Mouse (Mus musculus): ENCODE data around the gene Rreb1.

GRCm38 (mm10) chr13:37970887-37971530 is 192.8 kb downstream of the Rreb1 start:
- no peak for TF ChIP-seq CTCF (IDR thresholded peaks at IDR 0.05; ENCODE audit: control insufficient read depth, insufficient read depth, insufficient read length)
- TF ChIP-seq CEBPB (IDR thresholded peaks at IDR 0.05; ENCODE audit: low read depth): no peak
- TF ChIP-seq MAX (IDR thresholded peaks at IDR 0.05): no peak
- TF ChIP-seq MYOG (IDR thresholded peaks at IDR 0.05; ENCODE audit: control insufficient read depth, extremely low read depth, insufficient read length): no peak

All from C2C12 (cell line).